Comparison of ENCODE assay signal across 12 mouse cellular contexts in genomic region chr4:72437367-72437766, GRCm38 (mm10).
"Had no signal": no experiment of that assay in that cellular context is flagged by ENCODE, and none has a peak within 500 bp of the region (broad histone marks: within the 10 kb centered on the region; RNA-seq: fewer than 3 reads in every experiment).

No protein-coding gene starts in this region.

- DNase-seq: retina, postnatal 1 day; right cerebral cortex, adult 18-20 months; right cerebral cortex, postnatal 14 days; right cerebral cortex, postnatal 25 days; right cerebral cortex, postnatal 4 days; spleen, adult 18-20 months; thymus, adult 18-20 months; thymus, adult 2 months; thymus, postnatal 14 days; thymus, postnatal 25 days; thymus, postnatal 36 days; thymus, postnatal 4 days had no signal
